Mouse (Mus musculus) C2C12 (cell line): ENCODE results near the gene Ncbp3. TPM values are rescaled to one million over a fixed set of nuclear protein-coding genes. Genes with fewer than 3 reads are reported as not detected.

Source experiments
- H3K27me3 ChIP-seq: one replicate; pipeline ENCODE4 v1.6.1; 2011; ENCODE audit not compliant: control insufficient read depth, insufficient read depth, insufficient read length
- H3K36me3 ChIP-seq: one replicate; pipeline ENCODE4 v1.6.1; 2011; ENCODE audit not compliant: control insufficient read depth, insufficient read depth
- H3K4me3 ChIP-seq: one replicate; pipeline ENCODE4 v1.5.1; 2011; ENCODE audit warnings: mild to moderate bottlenecking, control low read depth; ENCODE audit not compliant: poor library complexity, insufficient read depth, severe bottlenecking
- H3K79me2 ChIP-seq: one replicate; pipeline ENCODE4 v1.6.1; 2011; ENCODE audit not compliant: control insufficient read depth, insufficient read depth
- H3K79me3 ChIP-seq: one replicate; pipeline ENCODE4 v1.6.1; 2011; ENCODE audit warnings: low read depth, control low read depth
- H3ac ChIP-seq: one replicate; pipeline ENCODE3; 2011; ENCODE audit warnings: low read depth; ENCODE audit not compliant: control insufficient read depth, insufficient read length
- CEBPB ChIP-seq: IDR thresholded peaks from one replicate; pipeline ENCODE4 v1.6.1; 2011; ENCODE audit warnings: low read depth, mild to moderate bottlenecking, control low read depth, moderate library complexity
- CTCF ChIP-seq: IDR thresholded peaks from one replicate; pipeline ENCODE4 v1.5.1; 2011; ENCODE audit not compliant: control insufficient read depth, insufficient read depth, insufficient read length
- FOSL1 ChIP-seq: IDR thresholded peaks from one replicate; pipeline ENCODE4 v1.8.0; 2011; ENCODE audit warnings: mild to moderate bottlenecking, low read length; ENCODE audit not compliant: poor library complexity, insufficient read depth, severe bottlenecking
- MAX ChIP-seq: IDR thresholded peaks from one replicate; pipeline ENCODE4 v1.6.1; 2011; ENCODE audit warnings: mild to moderate bottlenecking, control low read depth
- MYOD1 ChIP-seq: IDR thresholded peaks from one replicate; pipeline ENCODE4 v1.6.1; 2011; ENCODE audit warnings: low read depth; ENCODE audit not compliant: control insufficient read depth, insufficient read length
- MYOG ChIP-seq: IDR thresholded peaks from one replicate; pipeline ENCODE4 v1.6.1; 2011; ENCODE audit not compliant: control insufficient read depth, insufficient read length; ENCODE audit errors: extremely low read depth
- USF1 ChIP-seq: IDR thresholded peaks from one replicate; pipeline ENCODE4 v1.6.1; 2011; ENCODE audit warnings: low read depth, mild to moderate bottlenecking, control low read depth, moderate library complexity
- polyA plus RNA-seq: library from polyadenylated mRNA; unstranded; fragments of >200 nt; fragmentation: generic; extraction: Trizol; gene quantifications from one replicate; pipeline ENCODE4 v1.2.1, GENCODE M21; 2012; ENCODE audit warnings: missing spikeins

The Ncbp3 gene
- polyA plus RNA-seq, 1 experiment = 3.6 TPM

DNA sequence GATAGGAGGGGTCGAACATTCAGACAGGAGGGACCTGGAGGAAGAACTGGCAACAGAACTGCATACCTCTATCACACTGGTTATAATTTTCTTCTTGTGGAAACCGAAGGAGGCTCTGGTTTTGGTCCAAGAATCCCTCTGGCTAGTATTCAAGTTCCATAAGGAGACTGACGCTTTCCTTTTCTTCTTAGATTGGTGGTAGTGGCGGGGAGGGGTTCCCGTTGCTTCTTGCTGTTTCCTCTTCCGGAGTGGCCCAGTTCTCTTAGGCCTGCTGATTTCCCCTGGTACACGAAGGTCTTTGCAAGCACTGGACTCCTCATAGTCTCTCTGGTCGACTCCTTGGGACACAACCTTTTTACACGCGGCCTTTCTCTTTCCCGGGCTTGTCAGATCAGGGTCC lies 89.5 kb downstream of the Ncbp3 start:
- Histone ChIP-seq H3K79me3 (peaks cover 49% of the 10 kb centered on the region), H3K79me2 (peaks cover 61% of the 10 kb centered on the region), H3K27me3 (no peaks in the 10 kb centered on the region), H3K4me3 (peak overlapping the region; percentile 92), H3ac (peak overlapping the region; percentile 98), H3K36me3 (peaks cover 38% of the 10 kb centered on the region)
- TF ChIP-seq CEBPB (no peak), MYOD1 (no peak), USF1 (no peak), MYOG (no peak), MAX (no peak), FOSL1 (no peak), CTCF (no peak)

DNA sequence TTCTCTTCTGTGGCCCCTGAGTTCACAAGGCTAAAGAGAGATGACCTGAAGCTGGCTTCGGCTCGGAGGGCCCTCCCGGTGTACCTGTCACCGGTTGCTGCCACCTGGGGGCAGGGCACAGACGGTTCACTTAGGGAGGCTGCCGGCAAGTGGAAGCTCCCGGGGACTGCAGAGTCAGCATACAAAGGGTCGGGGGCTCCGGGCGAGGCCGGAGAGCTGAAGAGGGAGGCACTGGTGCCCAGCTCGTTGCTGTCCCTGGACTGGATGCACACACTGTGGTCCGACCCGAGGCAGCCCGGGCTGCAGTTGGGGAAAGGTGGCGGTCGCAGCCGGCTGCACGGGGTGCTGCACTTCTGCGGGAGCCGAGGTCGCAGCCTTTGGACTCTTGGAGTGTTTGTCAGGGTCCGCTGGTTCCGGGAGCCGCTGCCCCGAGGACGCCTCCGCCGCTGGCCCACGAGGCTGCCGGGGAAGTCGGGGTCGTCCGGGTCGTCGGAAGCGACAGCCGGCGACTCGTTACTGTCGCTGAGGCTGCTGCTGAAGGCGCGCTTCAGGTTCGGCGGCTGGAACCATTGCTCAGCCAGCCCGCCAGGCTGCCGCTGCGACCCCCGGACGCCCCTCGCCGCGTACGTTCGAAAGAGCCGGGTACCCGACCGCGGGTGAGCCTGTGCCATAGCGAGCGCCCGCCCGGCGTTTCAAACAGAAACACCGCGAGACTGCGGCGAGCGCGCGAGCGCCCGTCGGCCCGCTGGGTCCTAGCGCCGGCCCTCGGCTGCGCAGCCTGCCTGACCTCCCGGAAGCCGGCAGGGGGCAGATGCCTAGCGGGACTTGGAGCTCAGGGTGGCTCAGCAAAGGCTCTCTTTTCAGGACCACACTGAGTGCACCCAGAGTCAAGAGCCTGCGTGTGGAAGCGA lies 90.3 kb downstream of the Ncbp3 start, which contains the start of gene Haspin:
TSS of gene Haspin (minus strand) at position 704 of the 911 bp plus-strand sequence.
- peak within 1 kb of the TSS; percentile 98 for H3ac ChIP-seq
- peaks cover 33% of the 10 kb centered on the region for H3K36me3 ChIP-seq
- H3K4me3 ChIP-seq = peak within 1 kb of the TSS; percentile 92
- H3K79me3 ChIP-seq = peaks cover 43% of the 10 kb centered on the region
- H3K79me2 ChIP-seq = peaks cover 54% of the 10 kb centered on the region
- H3K27me3 ChIP-seq = no peaks in the 10 kb centered on the region
- TF ChIP-seq MAX (peak; percentile 82), CTCF (peak; percentile 98), MYOD1 (no peak), CEBPB (no peak), MYOG (no peak)

Other genes with a start within 250 kb of the Ncbp3 start
- gene Atp2a3, start 86.6 kb upstream of the Ncbp3 start, polyA plus RNA-seq = 0.54 TPM
- gene P2rx1, start 48.7 kb upstream of the Ncbp3 start, polyA plus RNA-seq = 0.05 TPM
- gene Camkk1, start 28.8 kb upstream of the Ncbp3 start, polyA plus RNA-seq = 7.7 TPM
- gene Itgae, start 42.8 kb downstream of the Ncbp3 start, polyA plus RNA-seq = 0.05 TPM
- 9.4 TPM for gene Haspin, start 90.5 kb downstream of the Ncbp3 start, polyA plus RNA-seq
- 1.0 TPM for gene P2rx5, start 112.6 kb downstream of the Ncbp3 start, polyA plus RNA-seq
- 71.6 TPM for gene Emc6, start 129.3 kb downstream of the Ncbp3 start, polyA plus RNA-seq
- 159 TPM for gene Tax1bp3, start 129.3 kb downstream of the Ncbp3 start, polyA plus RNA-seq
- gene Ctns, start 151.3 kb downstream of the Ncbp3 start, polyA plus RNA-seq = 4.2 TPM
- gene Shpk, start 151.7 kb downstream of the Ncbp3 start, polyA plus RNA-seq = 0.28 TPM
- gene Trpv1, start 186.5 kb downstream of the Ncbp3 start, polyA plus RNA-seq = 0.01 TPM
- under 0.01 TPM for gene Trpv3, start 219.6 kb downstream of the Ncbp3 start, polyA plus RNA-seq